Mouse (Mus musculus) megakaryocyte, adult 5-6 weeks (primary cell): Measurements from ENCODE around the gene Fam184a. TPM values are rescaled to one million over a fixed set of nuclear protein-coding genes. Genes with fewer than 3 reads are reported as not detected.

Experiments used
- ATAC-seq: 2 replicates; pipeline ENCODE4 v1.8.0; 2016; ENCODE audit warnings: mild to moderate bottlenecking, inconsistent platforms; ENCODE audit not compliant: poor library complexity, severe bottlenecking
- total RNA-seq, 2 experiments: library from RNA; stranded (forward) in 1 of 2; stranded (reverse) in 1 of 2; fragments of 153-499, 151-499 nt in 1 of 2; fragments of 221-1000, 200-1000 nt in 1 of 2; gene quantifications; 2 replicates each; pipeline versions ENCODE4 v1.2.3 to v1.2.4; 2015 to 2017

Gene Fam184a
- total RNA-seq, 2 experiments from 2014 or later = 0.40 TPM; not detected in 1

DNA sequence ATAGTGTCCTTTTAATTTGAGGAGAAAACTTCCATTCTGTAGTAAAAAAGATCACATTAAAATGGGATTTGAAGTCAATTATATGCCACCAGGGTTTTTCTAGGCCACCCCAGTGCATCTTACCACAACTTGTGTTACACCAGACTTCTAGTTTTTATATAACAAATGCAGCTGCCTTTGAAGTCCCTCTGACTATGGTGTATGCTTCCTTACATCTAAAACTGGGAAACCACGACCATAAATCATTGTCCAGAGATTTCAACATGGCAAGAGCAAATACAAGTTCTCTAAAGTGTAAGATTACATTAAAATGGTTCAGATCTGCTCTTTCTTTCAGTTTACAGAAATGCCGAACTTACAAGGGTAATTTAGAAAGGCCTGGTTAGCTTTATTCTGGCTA lies 142.6 kb downstream of the Fam184a start:
- ATAC-seq = no peak

- no peak for ATAC-seq
Measured at GRCm38 (mm10) chr10:53605328-53605727, 145.6 kb downstream of the Fam184a start.

GRCm38 (mm10) chr10:53598821-53599220 lies 152.1 kb downstream of the Fam184a start:
- peak; percentile 22 for ATAC-seq

GRCm38 (mm10) chr10:53597121-53597881 lies 153.6 kb downstream of the Fam184a start:
- ATAC-seq = peak; percentile 38

DNA sequence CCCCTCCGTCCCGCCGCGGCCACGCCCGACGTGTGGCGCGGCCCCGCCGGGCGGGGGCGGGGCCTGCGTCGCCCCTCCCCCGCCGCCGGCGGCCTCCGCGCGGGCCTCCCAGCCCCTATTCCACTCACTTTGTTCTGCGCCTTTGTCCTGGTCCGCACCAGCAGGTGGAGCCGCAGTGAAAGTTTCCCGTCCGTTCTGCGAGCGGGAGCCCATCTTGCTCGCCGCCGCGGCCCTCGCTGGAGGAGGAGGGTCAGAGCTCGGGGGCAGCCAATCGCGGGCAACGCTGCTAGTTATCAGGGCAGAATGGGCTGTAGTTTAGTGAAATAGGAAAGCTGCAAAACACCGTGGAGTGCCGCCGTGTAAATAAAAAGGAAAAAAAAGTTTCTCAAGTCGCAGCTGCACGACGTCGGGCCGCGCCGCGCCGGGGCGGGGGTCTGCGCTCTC lies 154.2 kb downstream of the Fam184a start, which contains the start of gene Asf1a:
Asf1a (plus strand) TSS at position 81 of the 444 bp plus-strand sequence.
- peak; percentile 91 for ATAC-seq

GRCm38 (mm10) chr10:53595744-53596676 lies 154.9 kb downstream of the Fam184a start:
- ATAC-seq = no peak

DNA sequence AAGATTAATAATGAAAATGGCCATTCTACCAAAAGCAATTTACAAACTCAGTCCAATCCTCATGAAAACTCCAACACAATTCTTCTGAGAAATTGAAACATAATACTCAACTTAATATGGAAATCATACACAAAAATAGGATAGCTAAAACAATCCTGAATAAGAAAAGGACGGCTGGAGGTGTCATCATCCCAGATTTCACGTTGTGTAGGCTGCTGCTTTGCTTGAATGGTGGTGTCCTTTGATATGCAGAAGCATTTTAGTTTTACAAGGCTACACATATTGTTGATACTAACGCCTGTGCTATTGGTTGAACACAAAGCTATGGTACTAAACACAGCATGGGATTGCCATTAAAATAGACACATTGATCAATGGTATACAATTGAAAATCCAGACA lies 165.1 kb downstream of the Fam184a start:
- no peak for ATAC-seq

Other genes with a start within 250 kb of the Fam184a start
- 50.3 and 58.2 TPM in 2 replicates for gene Asf1a, start 154.4 kb downstream of the Fam184a start, total RNA-seq (2015)
- gene Asf1a, start 154.4 kb downstream of the Fam184a start, total RNA-seq (2017) = 25.2 and 35.4 TPM in 2 replicates
- gene Mcm9, start 120.7 kb downstream of the Fam184a start, total RNA-seq (2015) = 17.7 and 20.0 TPM in 2 replicates
- gene Mcm9, start 120.7 kb downstream of the Fam184a start, total RNA-seq (2017) = 15.4 and 16.5 TPM in 2 replicates